In genomic region chr10:43588470-43589177, GRCm38 (mm10) we compare ENCODE assay signal across 1 mouse cellular context.
TF ChIP-seq lines count a peak whose summit lies in the region.

No protein-coding gene starts in this region.

TF ChIP-seq in MEL, 35 proteins besides CTCF, POLR2A, EP300 and RAD21 (continued from another document):
- TF ChIP-seq TAL1 (IDR thresholded peaks at IDR 0.05; ENCODE audit: low read length), result peak; percentile 78
- TF ChIP-seq SIN3A (IDR thresholded peaks at IDR 0.05; ENCODE audit: low read length), result peak; percentile 45; the same call in 1 of the 2 replicates
- TF ChIP-seq MAZ (IDR thresholded peaks at IDR 0.05; ENCODE audit: low read depth, low read length), result no peak
- TF ChIP-seq MEF2A (IDR thresholded peaks at IDR 0.05; ENCODE audit: extremely low read depth, insufficient replicate concordance, low read depth, low read length, poor library complexity, severe bottlenecking), result no peak
- peak; percentile 61; the same call in 1 of the 2 replicates for TF ChIP-seq MXI1 (IDR thresholded peaks at IDR 0.05; ENCODE audit: low read depth, low read length)
- TF ChIP-seq MAX (IDR thresholded peaks at IDR 0.05; ENCODE audit: low read length), result peak; percentile 85; the same call in 1 of the 2 replicates
- no peak for TF ChIP-seq CHD2 (IDR thresholded peaks at IDR 0.05; ENCODE audit: low read length)
- TF ChIP-seq NELFE (IDR thresholded peaks at IDR 0.05; ENCODE audit: low read depth, low read length), result no peak
- TF ChIP-seq MYC (IDR thresholded peaks at IDR 0.05; ENCODE audit: low read depth, low read length), result peak; percentile 83
- TF ChIP-seq ZKSCAN1 (IDR thresholded peaks at IDR 0.05; ENCODE audit: low read depth, low read length), result no peak
- TF ChIP-seq RCOR1 (IDR thresholded peaks at IDR 0.05; ENCODE audit: low read depth, low read length), result peak; percentile 41; the same call in 1 of the 2 replicates
- no peak for TF ChIP-seq ZMIZ1 (IDR thresholded peaks at IDR 0.05; ENCODE audit: low read depth, low read length)
- TF ChIP-seq SMC3 (IDR thresholded peaks at IDR 0.05; ENCODE audit: low read depth, low read length), result no peak
- TF ChIP-seq TBP (IDR thresholded peaks at IDR 0.05; ENCODE audit: low read depth, low read length), result no peak
- TF ChIP-seq ZC3H11A (IDR thresholded peaks at IDR 0.05; ENCODE audit: low read depth, low read length), result no peak
- TF ChIP-seq ELF1 (IDR thresholded peaks at IDR 0.05; ENCODE audit: low read depth, low read length), result 0 out of 2 replicates have a peak, but pooled peaks have one; percentile 14
- TF ChIP-seq MYB (IDR thresholded peaks at IDR 0.05; ENCODE audit: low read depth, low read length), result peak; percentile 40; the same call in 1 of the 2 replicates
- no peak for TF ChIP-seq NRF1 (IDR thresholded peaks at IDR 0.05; ENCODE audit: insufficient read depth, low read depth, low read length, poor library complexity, severe bottlenecking)
